Mouse (Mus musculus): ENCODE results near the gene Ift20.

The Ift20 gene

GRCm38 (mm10) chr11:78566775-78567174, 30.6 kb downstream of the Ift20 start:
- WGBS, result 50% methylated on average over 6 of the region's 6 CpGs

DNA sequence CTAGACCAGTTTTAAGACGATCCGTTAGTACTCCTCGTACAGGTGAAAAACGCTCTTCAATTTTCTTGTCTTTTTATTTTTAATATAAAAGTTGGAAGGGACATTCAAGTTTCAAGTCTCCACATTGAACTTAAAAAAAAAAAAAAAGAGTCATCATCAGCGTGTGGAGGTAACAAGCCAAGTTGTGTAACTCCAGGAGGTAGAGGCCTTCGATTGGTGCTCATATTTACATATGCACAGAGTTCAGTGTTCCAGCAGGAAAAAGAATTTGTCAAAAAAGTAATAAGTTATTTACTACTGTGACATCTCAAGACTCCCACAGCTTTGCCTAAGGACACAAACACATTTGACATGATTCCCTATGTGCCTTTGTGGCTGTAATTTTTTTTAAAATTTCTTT, 31.5 kb downstream of the Ift20 start:
- 93% methylated on average over 6 of the region's 6 CpGs for WGBS

DNA sequence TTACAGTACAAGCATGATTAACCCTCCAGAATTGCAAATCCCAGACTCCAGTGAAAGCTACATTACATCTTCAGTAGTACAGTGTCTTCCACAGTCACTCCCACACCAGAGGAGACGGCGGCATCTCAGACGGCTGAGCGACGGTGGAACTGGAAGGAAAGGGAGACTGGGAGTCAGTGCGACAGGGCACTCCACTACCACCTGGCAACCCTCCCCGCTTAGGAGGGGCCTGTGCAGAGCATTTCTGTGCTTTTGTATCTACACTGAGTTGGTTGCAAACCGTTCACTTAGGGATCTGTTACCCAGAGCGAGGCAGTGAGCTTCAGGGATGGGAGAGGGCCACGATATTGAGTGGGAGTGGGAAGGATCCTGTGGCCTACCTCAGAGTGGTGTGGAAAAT, 32.7 kb downstream of the Ift20 start:
- whole genome bisulfite sequencing, result 60% methylated on average over 10 of the region's 10 CpGs

- WGBS, result 77% methylated on average over 3 of the region's 3 CpGs
Observed at GRCm38 (mm10) chr11:78569806-78570205, 33.6 kb downstream of the Ift20 start.

DNA sequence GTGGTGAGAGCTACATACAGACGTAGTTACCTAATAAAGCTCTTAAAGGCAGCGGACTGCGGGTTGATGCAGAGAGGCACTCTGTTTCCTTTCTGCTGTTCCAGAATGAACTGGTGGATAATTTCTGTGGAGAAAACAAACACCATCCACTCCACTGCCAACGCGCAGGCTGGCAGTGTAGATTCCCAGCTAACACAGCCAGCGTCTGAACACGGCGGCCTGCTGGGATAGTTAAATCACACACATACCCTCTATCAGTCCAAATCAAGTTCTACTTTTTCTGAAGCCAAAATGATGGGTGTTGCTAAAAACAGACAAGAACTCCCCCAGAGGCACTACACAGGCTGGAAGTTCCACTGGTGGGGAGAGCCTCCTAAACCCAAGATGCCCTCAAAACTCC, 35.3 kb downstream of the Ift20 start:
- 50% methylated on average over 8 of the region's 8 CpGs for WGBS

- WGBS, result 57% methylated on average over 6 of the region's 6 CpGs
Observed at GRCm38 (mm10) chr11:78571854-78572253, 35.7 kb downstream of the Ift20 start.

DNA sequence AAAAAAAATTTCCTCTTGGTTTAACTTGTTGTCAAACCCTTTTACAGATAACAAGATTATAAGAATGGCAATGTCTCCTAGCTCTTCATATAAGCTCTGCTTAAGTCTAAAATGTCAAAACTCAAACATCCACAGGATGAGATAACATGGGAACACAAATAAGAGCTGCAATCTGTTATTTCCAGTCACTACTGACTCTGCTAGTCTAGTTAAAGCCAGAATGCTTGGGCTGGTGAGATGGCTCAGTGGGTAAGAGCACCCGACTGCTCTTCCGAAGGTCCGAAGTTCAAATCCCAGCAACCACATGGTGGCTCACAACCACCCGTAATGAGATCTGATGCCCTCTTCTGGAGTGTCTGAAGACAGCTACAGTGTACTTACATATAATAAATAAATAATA, 37.9 kb downstream of the Ift20 start:
- WGBS, result 82% methylated on average over 4 of the region's 4 CpGs

DNA sequence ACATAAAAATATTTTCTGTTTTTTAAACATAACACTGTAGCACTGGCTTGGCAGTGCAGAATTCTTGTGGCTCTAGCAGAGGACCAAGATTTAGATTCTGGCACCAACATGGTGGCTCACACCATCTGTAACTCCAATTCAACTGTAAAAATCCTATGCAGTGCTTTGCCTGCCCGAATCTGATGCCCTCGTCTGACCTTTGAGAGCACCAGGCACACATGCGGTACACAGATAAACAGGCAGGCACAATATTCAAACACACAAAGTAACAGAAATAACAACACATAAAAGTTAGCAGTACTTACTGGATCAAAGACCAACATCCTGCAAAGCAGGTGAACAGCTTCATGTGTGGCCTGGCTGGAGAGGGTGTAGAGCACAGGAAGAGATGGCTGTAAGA, 38.4 kb downstream of the Ift20 start:
- 74% methylated on average over 3 of the region's 3 CpGs for WGBS

DNA sequence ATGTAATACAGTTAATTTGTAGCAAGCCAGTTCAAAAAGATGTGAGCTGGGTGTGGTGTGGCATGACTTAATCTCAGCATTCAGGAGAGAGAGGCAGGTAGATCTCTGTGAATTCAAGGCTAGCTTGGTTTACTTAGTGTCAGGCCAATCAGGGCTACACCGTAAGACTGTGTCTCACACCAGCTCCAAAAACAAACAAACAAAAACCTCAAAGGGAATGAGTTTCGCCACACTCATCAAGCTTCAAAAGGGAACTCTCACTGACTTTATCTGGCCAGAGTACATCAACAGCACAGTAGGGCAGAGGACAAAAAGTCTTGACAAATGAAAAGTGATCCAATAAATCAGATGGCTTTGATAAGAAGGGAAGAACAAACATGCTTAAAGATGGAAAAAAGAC, 38.8 kb downstream of the Ift20 start:
- WGBS, result 67% methylated on average over 2 of the region's 2 CpGs

DNA sequence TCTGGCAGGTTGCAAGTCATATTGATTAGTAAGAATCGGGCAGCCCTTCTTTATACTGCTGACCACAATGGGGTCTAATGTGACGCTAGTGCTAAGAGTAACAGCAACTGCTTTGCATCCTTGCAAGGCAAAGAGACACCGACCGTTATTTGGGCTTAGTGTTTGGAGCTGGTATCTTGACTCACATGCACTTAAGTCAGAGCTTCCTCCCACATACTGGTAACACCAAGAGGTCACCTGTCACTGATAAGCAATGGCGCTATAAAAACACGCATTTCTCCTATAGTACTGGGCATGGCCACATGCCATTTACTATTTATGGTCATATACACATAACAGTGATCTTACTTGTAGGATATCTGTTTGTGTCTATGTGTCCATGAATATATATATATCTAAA, 46.7 kb downstream of the Ift20 start:
- 80% methylated on average over 6 of the region's 6 CpGs for WGBS

- 100% methylated on average over 1 of the region's 1 CpGs for WGBS
Observed at GRCm38 (mm10) chr11:78587677-78588076, 51.5 kb downstream of the Ift20 start.
